24 mouse cellular contexts compared by ENCODE assay signal in the genomic region with DNA sequence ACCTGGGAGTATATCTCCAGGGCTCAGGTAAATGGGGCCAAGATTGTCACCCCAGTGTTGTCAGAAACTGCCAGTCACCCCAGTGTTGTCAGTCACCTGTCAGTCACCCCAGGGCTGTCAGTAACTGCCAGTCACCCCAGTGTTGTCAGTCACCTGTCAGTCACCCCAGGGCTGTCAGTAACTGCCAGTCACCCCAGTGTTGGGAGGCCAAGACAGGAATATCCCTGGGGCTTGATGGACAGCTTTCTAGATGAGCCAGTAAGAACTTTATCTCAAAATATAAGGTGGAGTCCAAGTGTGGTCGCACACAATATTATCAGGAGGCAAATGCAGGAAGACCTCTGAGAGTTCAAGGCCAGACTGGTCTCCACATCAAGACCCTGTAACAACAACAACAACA.
DNase-seq lines count a peak whose midpoint lies in the region; ATAC-seq lines count a peak whose summit lies in the region.
"Had no signal": no experiment of that assay in that cellular context is flagged by ENCODE, and none has a peak within 500 bp of the region (broad histone marks: within the 10 kb centered on the region; RNA-seq: fewer than 3 reads in every experiment).

No protein-coding gene starts in this region.

- H3K27ac ChIP-seq in heart, embryonic 12.5 days (ENCODE audit: poor library complexity, severe bottlenecking), result 0 out of 2 replicates have a peak overlapping the region, but pooled peaks have one; percentile 16
- peak overlapping the region; percentile 100 for H3K27ac ChIP-seq in liver, embryonic 12.5 days
- H3K27ac ChIP-seq: hindbrain, embryonic 13.5 days; limb, embryonic 15.5 days; midbrain, embryonic 15.5 days; neural tube, embryonic 12.5 days had no signal

- peak overlapping the region; percentile 19; the same call in 1 of the 2 replicates for H3K4me2 ChIP-seq in heart, embryonic 12.5 days
- H3K4me2 ChIP-seq in liver, embryonic 12.5 days, result peak overlapping the region; percentile 68
- H3K4me2 ChIP-seq: hindbrain, embryonic 13.5 days; limb, embryonic 15.5 days; midbrain, embryonic 15.5 days; neural tube, embryonic 12.5 days had no signal

- intact Hi-C loops in heart, postnatal 14 days (cut with DNase I), result no loop called here
- intact Hi-C loops in left cerebral cortex, postnatal 4 days (cut with DNase I), result no loop called here

- no peak overlapping the region for H3K9ac ChIP-seq in heart, embryonic 12.5 days
- H3K9ac ChIP-seq in liver, embryonic 12.5 days, result peak overlapping the region; percentile 68
- H3K9ac ChIP-seq: hindbrain, embryonic 13.5 days; limb, embryonic 15.5 days; midbrain, embryonic 15.5 days; neural tube, embryonic 12.5 days had no signal

- no peaks in the 10 kb centered on the region for H3K27me3 ChIP-seq in heart, embryonic 12.5 days (replicated peaks)
- no peaks in the 10 kb centered on the region; the same call in 1 of the 2 replicates for H3K27me3 ChIP-seq in liver, embryonic 12.5 days (replicated peaks)
- H3K27me3 ChIP-seq: hindbrain, embryonic 13.5 days; limb, embryonic 15.5 days; midbrain, embryonic 15.5 days; neural tube, embryonic 12.5 days had no signal

- H3K4me1 ChIP-seq in heart, embryonic 12.5 days (replicated peaks), result peaks cover 33% of the 10 kb centered on the region
- peaks cover 81% of the 10 kb centered on the region for H3K4me1 ChIP-seq in liver, embryonic 12.5 days
- H3K4me1 ChIP-seq: neural tube, embryonic 12.5 days had no signal

- H3K4me3 ChIP-seq in heart, embryonic 12.5 days, result no peak overlapping the region
- peak overlapping the region; percentile 56 for H3K4me3 ChIP-seq in liver, embryonic 12.5 days
- H3K4me3 ChIP-seq: hindbrain, embryonic 13.5 days; limb, embryonic 15.5 days; midbrain, embryonic 15.5 days; neural tube, embryonic 12.5 days had no signal

- no peak for DNase-seq in heart, postnatal 14 days
- peak; percentile 46 for DNase-seq in c-Kit-positive CD71-positive TER-119-positive erythroid progenitor cells, embryonic 14.5 days (ENCODE audit: low spot score)
- DNase-seq in gastrocnemius, adult 18-20 months (ENCODE audit: low spot score), result no peak
- no peak for DNase-seq in left cerebral cortex, postnatal 4 days
- DNase-seq: adrenal gland, postnatal 10 days; cerebellum, adult 9-10 months; gastrocnemius, postnatal 14 days; heart, postnatal 36 days; kidney, adult 18-20 months; kidney, postnatal 4 days; layer of hippocampus, adult 9-11 months; lung, postnatal 4 days; right cerebral cortex, postnatal 14 days; spleen, adult 18-20 months had no signal

- ATAC-seq in heart, embryonic 12.5 days (ENCODE audit: insufficient number of reproducible peaks, low FRiP score), result no peak
- ATAC-seq in liver, embryonic 12.5 days, result 0 out of 2 replicates have a peak, but pooled peaks have one; percentile 2
- ATAC-seq in granulocyte monocyte progenitor cell, adult 5-6 weeks (replicated peaks; ENCODE audit: poor library complexity, severe bottlenecking), result no peak
- ATAC-seq: activated CD4-positive, CD25-positive, alpha-beta regulatory T cell, adult 4 months; forebrain, embryonic 14.5 days; inflammation-experienced regulatory T-cells, adult 6 months; midbrain, embryonic 15.5 days had no signal

- no peaks in the 10 kb centered on the region for H3K36me3 ChIP-seq in heart, embryonic 12.5 days
- H3K36me3 ChIP-seq in liver, embryonic 12.5 days, result no peaks in the 10 kb centered on the region; the same call in 1 of the 2 replicates
- H3K36me3 ChIP-seq: hindbrain, embryonic 13.5 days; limb, embryonic 15.5 days; midbrain, embryonic 15.5 days; neural tube, embryonic 12.5 days had no signal

- H3K9me3 ChIP-seq in heart, embryonic 12.5 days (replicated peaks), result no peaks in the 10 kb centered on the region
- no peaks in the 10 kb centered on the region for H3K9me3 ChIP-seq in liver, embryonic 12.5 days (replicated peaks)
- H3K9me3 ChIP-seq: hindbrain, embryonic 13.5 days; limb, embryonic 15.5 days; midbrain, embryonic 15.5 days; neural tube, embryonic 12.5 days had no signal

- 60% methylated on average over 1 of the region's 1 CpGs for WGBS in heart, embryonic 12.5 days
- 18% methylated on average over 1 of the region's 1 CpGs for WGBS in liver, embryonic 12.5 days (ENCODE audit: insufficient replicate concordance)
